Mouse (Mus musculus) G1E (cell line): Measurements from ENCODE around the gene Fcna. TPM values are rescaled to one million over a fixed set of nuclear protein-coding genes. Genes with fewer than 3 reads are reported as not detected.

Experiments
- ATAC-seq: 2 replicates; pipeline ENCODE4 v1.8.0; 2016; ENCODE audit warnings: mild to moderate bottlenecking; ENCODE audit not compliant: insufficient number of reproducible peaks, poor library complexity, low FRiP score, severe bottlenecking; ENCODE audit errors: extremely low read depth
- DNase-seq: peaks from one replicate; pipeline ENCODE4 v3.0.0; 2012; ENCODE audit warnings: low spot score
- H3K27me3 ChIP-seq: 2 replicates; pipeline ENCODE4 v1.6.1; 2012; ENCODE audit warnings: mild to moderate bottlenecking, low read length, inconsistent platforms; ENCODE audit not compliant: insufficient read depth
- H3K36me3 ChIP-seq: replicated peaks from 2 replicates; pipeline ENCODE3; 2012; ENCODE audit warnings: mild to moderate bottlenecking, inconsistent platforms
- H3K4me1 ChIP-seq: 2 replicates; pipeline ENCODE4 v1.6.1; 2012; ENCODE audit warnings: low read depth, low read length, inconsistent platforms, mixed read lengths; ENCODE audit not compliant: insufficient read depth
- H3K4me3 ChIP-seq: 2 replicates; pipeline ENCODE4 v1.5.1; 2012; ENCODE audit warnings: low read depth, mild to moderate bottlenecking, inconsistent platforms, low read length, moderate library complexity, mixed read lengths
- H3K9me3 ChIP-seq: replicated peaks from 2 replicates; pipeline ENCODE4 v1.6.1; 2012; ENCODE audit warnings: inconsistent platforms
- CTCF ChIP-seq: IDR thresholded peaks from 2 replicates; pipeline ENCODE4 v1.5.1; 2012; ENCODE audit warnings: low read depth, low read length, inconsistent platforms, mixed read lengths
- GATA1 ChIP-seq: IDR thresholded peaks from 2 replicates; pipeline ENCODE4 v1.6.1; 2012; ENCODE audit warnings: borderline replicate concordance, low read length, inconsistent platforms, mixed read lengths
- GATA2 ChIP-seq: IDR thresholded peaks from 2 replicates; pipeline ENCODE4 v1.6.1; 2012; ENCODE audit warnings: low read depth, low read length, inconsistent platforms, borderline replicate concordance
- POLR2AphosphoS5 ChIP-seq: IDR thresholded peaks from 2 replicates; pipeline ENCODE4 v1.6.1; 2012; ENCODE audit warnings: low read depth, low read length, inconsistent platforms; ENCODE audit not compliant: insufficient replicate concordance
- TAL1 ChIP-seq: conservative IDR thresholded peaks from 2 replicates; pipeline ENCODE4 v1.6.1; 2012; ENCODE audit warnings: low read depth, low read length, inconsistent platforms, mixed read lengths
- polyA plus RNA-seq: library from polyadenylated mRNA; stranded (reverse); fragments of >175 nt; gene quantifications from 2 replicates; pipeline ENCODE4 v1.2.3, GENCODE M21; 2012
- total RNA-seq, 2 experiments: library from RNA; stranded (forward) in 1 of 2; stranded (reverse) in 1 of 2; fragments of 200-1000 nt in 1 of 2; fragments of >200 nt in 1 of 2; fragmentation: Nextera tagmentation in 1 of 2; gene quantifications; 2 replicates each; pipeline ENCODE4 v1.2.3; 2014 to 2017

Fcna gene
- total and polyA plus RNA-seq, 3 experiments = not detected

DNA sequence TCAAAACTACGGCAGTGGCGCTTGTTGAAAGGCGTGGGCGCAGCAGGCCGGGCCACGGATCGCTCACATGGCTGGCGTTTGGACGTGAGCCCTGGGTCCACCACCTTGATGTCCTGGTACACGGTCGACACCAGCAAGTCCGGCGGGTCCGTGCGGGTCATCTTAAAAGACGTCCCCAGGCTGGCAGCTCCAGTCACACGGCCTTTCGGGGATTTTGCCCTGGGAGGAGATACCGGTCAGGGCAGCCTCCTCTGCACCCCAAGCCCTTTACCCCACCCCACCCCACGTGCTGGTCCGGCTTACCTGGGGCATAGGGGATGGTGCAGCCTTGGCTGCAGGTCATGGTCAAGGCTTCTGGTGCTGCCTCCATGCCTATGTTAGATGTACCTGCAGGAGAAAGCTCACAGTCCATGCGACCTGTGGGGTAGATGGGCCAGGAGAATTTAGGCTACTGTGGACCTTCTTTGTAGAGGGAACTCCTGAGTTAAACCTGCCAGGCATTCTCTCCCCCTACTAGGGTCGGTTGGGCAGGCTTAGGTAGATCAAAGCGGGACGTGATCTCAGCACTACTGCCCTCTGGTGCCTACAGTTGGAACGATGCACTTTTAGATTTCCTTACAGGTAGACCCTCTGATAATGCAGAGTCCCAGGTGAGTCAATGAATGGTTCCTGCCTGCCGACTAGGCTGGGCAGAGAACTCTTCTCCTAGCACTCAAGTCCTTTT, 47.9 kb downstream of the Fcna start:
- no peak for TF ChIP-seq TAL1
- no peak for TF ChIP-seq GATA1
- no peak for TF ChIP-seq POLR2AphosphoS5
- TF ChIP-seq CTCF = no peak
- no peak for TF ChIP-seq GATA2
- ATAC-seq (no peak), DNase-seq (no peak)
- peak overlapping the region; percentile 44; the same call in 1 of the 2 replicates for H3K4me3 ChIP-seq
- H3K9me3 ChIP-seq = peaks cover 54% of the 10 kb centered on the region
- peaks cover 4% of the 10 kb centered on the region; the same call in 1 of the 2 replicates for H3K27me3 ChIP-seq
- peaks cover 37% of the 10 kb centered on the region for H3K4me1 ChIP-seq
- H3K36me3 ChIP-seq = peaks cover 31% of the 10 kb centered on the region

DNA sequence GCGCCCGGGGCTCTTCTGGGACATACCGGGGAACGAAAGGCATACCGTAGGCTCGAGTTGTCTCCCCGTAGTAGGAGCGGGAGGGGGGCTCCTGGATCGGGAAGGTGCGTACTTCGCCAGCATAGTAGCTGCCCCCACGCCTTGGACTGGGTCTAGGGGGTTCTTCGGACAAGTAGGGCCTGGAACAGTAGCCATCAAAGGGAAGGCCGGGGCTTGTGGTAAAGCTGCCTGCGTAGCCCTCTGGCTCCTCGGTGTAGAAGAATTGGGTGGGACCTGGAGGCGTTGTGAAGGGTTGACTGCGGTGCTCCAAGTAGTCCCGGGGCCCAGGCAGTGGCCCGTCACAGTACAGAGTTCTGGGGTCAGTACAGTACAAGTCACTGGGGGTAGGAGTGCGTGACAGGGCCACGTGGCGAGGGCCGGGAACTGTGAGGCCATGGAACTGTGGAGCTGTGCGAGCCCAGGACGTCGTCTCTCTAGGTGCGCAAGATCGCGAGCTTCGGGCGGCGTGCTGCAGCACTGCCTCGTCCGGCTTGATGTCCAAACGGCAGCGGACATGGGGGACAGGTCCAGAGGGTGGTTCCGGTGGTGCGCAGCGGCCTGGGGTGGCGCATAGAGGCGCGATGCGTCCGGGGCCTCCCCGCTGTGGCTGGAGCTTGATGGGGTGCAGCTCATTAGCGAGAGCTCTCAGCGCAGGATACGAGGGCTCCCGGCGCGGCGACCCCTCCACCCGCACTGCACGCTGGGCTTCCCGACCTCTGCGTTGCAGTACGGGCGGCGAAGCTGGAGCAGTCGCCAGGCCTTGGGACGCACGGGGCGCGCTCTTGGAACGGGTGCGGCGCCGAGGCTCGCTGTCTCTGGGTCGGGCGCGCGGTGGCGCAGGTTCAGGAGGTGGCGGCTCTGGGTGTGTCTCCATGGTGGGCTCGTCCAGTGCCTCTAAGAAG, 48.8 kb downstream of the Fcna start:
- no peak for DNase-seq
- Histone ChIP-seq H3K27me3 (peaks cover 4% of the 10 kb centered on the region; the same call in 1 of the 2 replicates), H3K9me3 (peaks cover 54% of the 10 kb centered on the region), H3K4me1 (peaks cover 45% of the 10 kb centered on the region), H3K4me3 (peak overlapping the region; percentile 58; the same call in 1 of the 2 replicates), H3K36me3 (peaks cover 23% of the 10 kb centered on the region)
- TF ChIP-seq TAL1 = no peak
- TF ChIP-seq GATA1 = no peak
- TF ChIP-seq GATA2 = no peak
- no peak for TF ChIP-seq CTCF
- no peak for TF ChIP-seq POLR2AphosphoS5
- ATAC-seq = no peak

DNA sequence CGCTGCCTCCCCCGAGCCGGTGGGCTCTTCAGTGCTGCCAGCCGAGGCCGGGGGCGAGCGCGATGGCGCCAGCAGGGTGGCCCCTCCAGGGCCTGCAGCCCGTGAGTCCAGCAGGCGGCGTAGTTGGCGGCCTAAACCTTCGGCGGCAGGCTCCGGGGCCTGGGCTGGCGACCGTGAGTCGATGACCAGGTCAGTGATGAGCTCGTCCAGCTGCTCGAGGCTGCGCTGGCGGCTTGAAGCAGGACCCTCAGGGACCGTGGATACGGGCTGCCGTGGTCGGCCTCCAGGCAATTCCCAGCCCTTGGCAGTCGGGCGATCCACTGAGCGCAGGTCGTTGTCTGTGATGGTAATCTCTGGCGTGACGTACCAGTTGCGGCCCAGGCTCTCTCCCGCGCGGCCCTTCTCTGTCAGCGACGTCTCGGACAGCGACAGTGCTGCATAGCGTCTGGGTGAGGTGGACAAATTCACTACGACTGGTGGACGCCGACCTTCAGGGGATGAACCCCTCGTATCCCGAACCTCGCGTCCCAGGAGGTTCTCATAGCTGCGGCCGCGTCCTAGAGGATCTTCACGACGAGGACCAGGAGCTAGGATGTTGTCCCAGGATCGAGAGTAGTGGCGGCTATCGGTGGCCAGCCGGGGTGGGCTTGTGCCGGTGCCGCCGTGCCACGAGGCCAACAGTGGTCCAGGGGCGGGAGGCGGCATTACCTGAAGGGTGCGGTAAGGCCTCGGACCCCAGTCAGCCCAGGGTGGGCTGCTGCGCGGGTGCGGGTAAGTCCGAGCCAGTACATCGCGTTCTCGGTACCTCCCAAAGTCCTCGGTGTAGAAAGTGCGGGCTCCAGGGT, 49.7 kb downstream of the Fcna start:
- ATAC-seq (no peak), DNase-seq (no peak)
- peaks cover 51% of the 10 kb centered on the region for H3K4me1 ChIP-seq
- TF ChIP-seq GATA1 (no peak), GATA2 (no peak), POLR2AphosphoS5 (no peak), CTCF (no peak), TAL1 (no peak)
- H3K4me3 ChIP-seq = peak overlapping the region; percentile 58; the same call in 1 of the 2 replicates
- peaks cover 4% of the 10 kb centered on the region; the same call in 1 of the 2 replicates for H3K27me3 ChIP-seq
- H3K9me3 ChIP-seq = peaks cover 54% of the 10 kb centered on the region
- H3K36me3 ChIP-seq = peaks cover 17% of the 10 kb centered on the region

DNA sequence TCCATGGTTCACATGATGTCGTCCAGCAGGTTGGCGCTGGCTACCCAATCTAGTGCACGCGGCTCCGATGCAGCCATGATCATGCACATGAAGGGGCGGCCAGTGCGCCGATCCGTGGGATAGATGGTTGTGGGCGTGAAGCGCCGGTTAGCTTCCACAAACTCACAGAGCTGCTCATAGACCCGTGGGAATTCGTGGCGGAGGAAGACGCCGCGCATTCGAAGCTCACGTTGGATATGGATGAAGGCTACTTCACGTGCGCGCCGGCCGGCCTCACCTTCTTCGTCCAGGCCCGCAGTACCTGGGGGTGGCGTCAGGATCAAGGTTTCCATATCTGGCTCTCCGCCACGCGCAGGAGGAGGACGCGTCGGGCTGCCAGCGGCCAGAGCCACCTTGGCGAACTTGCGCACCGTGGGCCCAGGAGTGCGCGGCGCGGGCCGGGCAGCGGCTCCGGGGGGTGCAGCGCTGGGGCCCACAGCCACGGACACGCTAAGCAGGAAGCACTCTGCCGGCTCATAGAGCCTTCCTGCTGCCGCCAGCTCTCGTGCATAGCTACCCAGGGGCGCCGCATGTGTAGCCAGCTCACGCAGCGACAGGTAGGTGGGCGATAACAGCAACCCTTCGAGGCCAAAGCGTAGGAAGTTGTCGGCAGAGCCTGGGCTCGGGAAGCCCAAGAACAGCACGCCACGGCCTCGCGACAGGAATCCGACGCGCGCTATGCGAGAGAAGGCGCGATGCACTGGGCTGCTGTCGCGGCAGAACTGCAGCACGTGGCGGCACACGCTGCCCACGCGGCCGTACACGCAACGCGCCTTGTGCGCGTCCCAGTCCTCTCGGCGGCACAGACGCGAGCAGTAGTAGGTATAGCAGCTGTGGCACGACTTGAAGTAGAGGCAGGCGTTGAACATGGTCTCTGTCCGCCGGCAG, 50.6 kb downstream of the Fcna start:
- Histone ChIP-seq H3K4me1 (peaks cover 50% of the 10 kb centered on the region), H3K9me3 (peaks cover 54% of the 10 kb centered on the region), H3K27me3 (peaks cover 4% of the 10 kb centered on the region; the same call in 1 of the 2 replicates), H3K36me3 (peaks cover 16% of the 10 kb centered on the region), H3K4me3 (peak overlapping the region; percentile 58)
- DNase-seq (no peak), ATAC-seq (no peak)
- TF ChIP-seq GATA1 = no peak
- no peak for TF ChIP-seq GATA2
- no peak for TF ChIP-seq POLR2AphosphoS5
- TF ChIP-seq TAL1 = no peak
- TF ChIP-seq CTCF = no peak

DNA sequence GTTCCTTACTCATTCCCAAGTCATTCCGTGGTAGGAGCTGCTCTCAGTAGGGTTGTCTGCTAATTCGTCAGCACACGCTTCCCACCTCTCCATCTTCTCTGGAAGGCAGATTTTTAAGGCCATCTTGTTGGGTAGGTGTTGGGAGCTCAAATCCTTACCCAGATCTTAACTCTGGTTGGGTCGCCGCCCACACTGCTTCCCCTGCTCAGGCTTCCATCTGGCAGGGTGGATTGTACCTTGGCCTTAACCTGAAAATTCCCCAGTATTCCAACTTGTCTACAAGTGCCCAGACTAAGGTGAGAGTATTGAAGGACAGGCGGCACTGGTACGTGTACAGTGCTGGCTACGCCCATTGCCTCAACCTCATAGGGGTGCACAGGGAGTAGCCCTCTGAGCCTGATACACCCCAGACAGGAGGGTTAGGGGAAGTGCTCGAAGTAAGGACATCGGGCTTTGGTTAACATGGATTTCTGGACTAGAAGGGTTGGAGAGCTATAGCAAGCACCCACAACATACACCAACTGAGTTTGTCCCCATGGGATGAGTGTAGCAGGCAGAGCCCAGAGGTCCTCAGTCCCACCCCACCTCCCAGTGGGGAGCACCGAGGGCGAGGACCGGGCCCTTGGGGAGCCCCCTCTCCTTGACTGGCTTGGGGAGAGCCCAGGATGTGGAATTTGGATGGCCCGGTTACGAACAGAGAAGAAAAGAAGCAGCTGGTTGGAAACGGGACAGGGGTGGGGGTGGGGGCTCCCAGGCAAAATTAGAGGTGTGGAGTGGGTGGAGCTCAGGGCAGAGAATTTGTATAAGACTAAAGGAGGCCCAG, 51.6 kb downstream of the Fcna start:
- ATAC-seq (no peak), DNase-seq (no peak)
- Histone ChIP-seq H3K4me3 (peak overlapping the region; percentile 58; the same call in 1 of the 2 replicates), H3K4me1 (peaks cover 41% of the 10 kb centered on the region), H3K9me3 (peaks cover 54% of the 10 kb centered on the region), H3K27me3 (peaks cover 4% of the 10 kb centered on the region; the same call in 1 of the 2 replicates), H3K36me3 (peaks cover 19% of the 10 kb centered on the region)
- TF ChIP-seq TAL1 (no peak), GATA2 (no peak), CTCF (no peak), GATA1 (no peak), POLR2AphosphoS5 (no peak)
